Mouse (Mus musculus): ENCODE results near the gene Gm11983.
"Not testable (repeated sequence)": the region's sequence is repeated elsewhere in the genome, so short reads cannot be mapped to it uniquely, and the experiment has no call there.

Gm11983 gene

GRCm38 (mm10) chr11:6837554-6837953, at the start of gene Gm11983:
Gm11983 (minus strand) TSS chr11:6837654.
- no peak for DNase-seq (ENCODE audit: low spot score)

- not testable (repeated sequence) for DNase-seq (ENCODE audit: low spot score)
Measured at GRCm38 (mm10) chr11:6883045-6883444, 45.6 kb upstream of the Gm11983 start.

- no peak for DNase-seq (ENCODE audit: low spot score)
Measured at GRCm38 (mm10) chr11:6881614-6882013, 44.2 kb upstream of the Gm11983 start.

- no peak for DNase-seq (ENCODE audit: low spot score)
Measured at GRCm38 (mm10) chr11:6877740-6878139, 40.3 kb upstream of the Gm11983 start.

- no peak for DNase-seq (ENCODE audit: low spot score)
Measured at GRCm38 (mm10) chr11:6870947-6871346, 33.5 kb upstream of the Gm11983 start.

GRCm38 (mm10) chr11:6865536-6865935, 28.1 kb upstream of the Gm11983 start:
- no peak for DNase-seq (ENCODE audit: low spot score)

GRCm38 (mm10) chr11:6862185-6862584, 24.7 kb upstream of the Gm11983 start:
- DNase-seq (ENCODE audit: low spot score), result no peak

GRCm38 (mm10) chr11:6859898-6860858, 22.7 kb upstream of the Gm11983 start:
- DNase-seq (ENCODE audit: low spot score), result peak; percentile 16

GRCm38 (mm10) chr11:6859096-6859495, 21.6 kb upstream of the Gm11983 start:
- DNase-seq (ENCODE audit: low spot score), result no peak

- no peak for DNase-seq (ENCODE audit: low spot score)
Measured at GRCm38 (mm10) chr11:6855942-6856341, 18.5 kb upstream of the Gm11983 start.

- not testable (repeated sequence) for DNase-seq (ENCODE audit: low spot score)
Measured at GRCm38 (mm10) chr11:6853366-6853765, 15.9 kb upstream of the Gm11983 start.

- no peak for DNase-seq (ENCODE audit: low spot score)
Measured at GRCm38 (mm10) chr11:6843831-6844230, 6.4 kb upstream of the Gm11983 start.

- no peak for DNase-seq (ENCODE audit: low spot score)
Measured at GRCm38 (mm10) chr11:6842160-6842559, 4.7 kb upstream of the Gm11983 start.

- DNase-seq (ENCODE audit: low spot score), result no peak
Measured at GRCm38 (mm10) chr11:6840775-6841174, 3.3 kb upstream of the Gm11983 start.

- no peak for DNase-seq (ENCODE audit: low spot score)
Measured at GRCm38 (mm10) chr11:6834636-6835035, 2.8 kb downstream of the Gm11983 start.

GRCm38 (mm10) chr11:6833731-6834130, 3.7 kb downstream of the Gm11983 start:
- no peak for DNase-seq (ENCODE audit: low spot score)

GRCm38 (mm10) chr11:6831931-6832330, 5.5 kb downstream of the Gm11983 start:
- no peak for DNase-seq (ENCODE audit: low spot score)

GRCm38 (mm10) chr11:6828196-6828595, 9.3 kb downstream of the Gm11983 start:
- no peak for DNase-seq (ENCODE audit: low spot score)

GRCm38 (mm10) chr11:6826157-6826556, 11.3 kb downstream of the Gm11983 start:
- DNase-seq (ENCODE audit: low spot score), result no peak

- DNase-seq (ENCODE audit: low spot score), result no peak
Measured at GRCm38 (mm10) chr11:6823176-6823575, 14.3 kb downstream of the Gm11983 start.

GRCm38 (mm10) chr11:6814486-6814885, 23.0 kb downstream of the Gm11983 start:
- no peak for DNase-seq (ENCODE audit: low spot score)

GRCm38 (mm10) chr11:6802879-6803278, 34.6 kb downstream of the Gm11983 start:
- not testable (repeated sequence) for DNase-seq (ENCODE audit: low spot score)

- no peak for DNase-seq (ENCODE audit: low spot score)
Measured at GRCm38 (mm10) chr11:6790690-6791089, 46.8 kb downstream of the Gm11983 start.

Measured in layer of hippocampus, adult 9-10 months (tissue).